Mouse (Mus musculus) right cerebral cortex, adult 2 months (tissue): ENCODE measurements around the gene Zbtb7a.
A peak's percentile ranks its signal among the peaks of the same experiment; 100 is the strongest.

Experiments
- DNase-seq, 2 experiments: peaks; one replicate each; pipeline ENCODE4 v3.0.0; 2021 to 2022; ENCODE audit warnings: low spot score in 2 of 2

Zbtb7a gene

GRCm38 (mm10) chr10:81134966-81135681 is at the start of gene Zbtb7a:
TSS of gene Zbtb7a (plus strand) at chr10:81135220.
- DNase-seq, result peak; percentile 47 to 57

DNA sequence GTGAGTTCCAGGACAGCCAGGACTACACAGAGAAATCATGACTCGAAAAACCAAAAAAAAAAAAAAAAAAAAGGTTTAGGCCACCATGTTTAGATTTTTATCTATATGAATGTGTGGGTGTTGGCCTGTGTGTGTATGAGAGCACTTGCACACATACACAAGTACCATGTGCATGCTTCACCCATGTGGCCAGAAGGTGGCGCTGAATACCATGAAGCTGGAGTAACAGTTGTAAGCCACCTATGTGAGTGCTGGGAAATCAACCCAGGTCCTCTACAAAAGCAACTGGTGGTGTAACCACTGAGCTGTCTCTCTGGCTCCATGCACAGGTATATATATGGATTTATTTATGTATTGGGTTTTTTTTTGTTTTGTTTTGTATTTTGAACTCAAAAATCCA is 48.0 kb upstream of the Zbtb7a start:
- DNase-seq, result no peak

DNA sequence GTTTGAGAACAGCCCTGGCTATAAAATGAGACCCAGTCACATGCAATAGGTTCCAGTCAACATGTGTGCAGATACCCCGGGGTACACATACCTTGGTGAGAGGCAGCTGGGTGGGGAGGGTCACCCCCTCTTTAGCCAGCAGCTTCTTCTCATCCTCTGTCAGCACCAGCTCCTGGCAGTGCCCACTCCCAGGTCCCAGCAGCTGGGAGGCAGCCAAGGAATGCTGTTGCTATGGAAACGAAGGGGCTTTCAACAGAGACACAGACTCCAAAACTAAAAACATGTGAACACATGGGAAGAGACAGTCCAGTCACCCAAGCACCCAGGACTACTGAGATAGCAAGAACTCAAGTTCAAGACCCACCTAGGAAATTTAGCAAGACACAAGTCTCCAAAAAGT is 45.8 kb upstream of the Zbtb7a start:
- DNase-seq, result no peak

- no peak for DNase-seq
These were observed 44.4 kb upstream of the Zbtb7a start for GRCm38 (mm10) chr10:81090621-81091020.

DNA sequence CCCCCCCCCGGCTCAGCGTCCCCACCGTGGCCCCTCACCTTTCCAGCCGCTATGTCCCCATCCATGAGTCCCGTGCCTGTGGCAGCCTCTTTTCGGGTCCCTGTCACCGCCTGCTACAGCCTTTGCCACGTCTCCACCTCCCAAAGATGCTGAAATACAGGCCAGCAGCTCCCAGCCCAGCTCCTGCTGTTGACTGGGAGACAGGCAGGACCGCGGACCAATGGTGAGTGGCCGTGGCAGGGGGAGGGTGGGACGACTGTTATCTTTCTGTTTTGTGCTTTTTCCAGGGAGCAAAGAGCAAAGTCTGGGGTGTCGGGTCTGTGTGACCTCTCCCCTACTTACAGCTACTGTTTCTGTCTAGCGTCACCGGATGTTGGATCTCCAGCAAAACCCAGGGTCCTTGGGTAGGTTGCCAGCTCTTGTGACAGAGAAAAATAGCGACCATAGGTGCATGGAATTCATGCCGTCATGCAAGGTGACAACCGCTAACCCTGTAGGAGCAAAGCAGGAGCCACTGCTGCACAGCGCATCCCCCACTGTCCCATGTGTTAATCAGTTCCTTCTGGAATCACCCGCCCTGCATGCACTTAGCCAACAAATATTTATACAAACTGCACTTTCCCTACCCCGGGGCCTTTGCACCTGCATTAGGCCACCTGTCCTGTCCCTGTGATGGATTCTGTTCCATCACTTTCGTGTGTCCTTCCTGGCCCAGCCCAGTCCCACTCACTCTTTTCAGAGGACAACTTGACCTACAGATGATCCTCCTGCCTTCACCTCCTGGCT is 42.4 kb upstream of the Zbtb7a start:
- no peak for DNase-seq

- DNase-seq, result no peak
These were observed 39.9 kb upstream of the Zbtb7a start for GRCm38 (mm10) chr10:81094931-81095678.

DNA sequence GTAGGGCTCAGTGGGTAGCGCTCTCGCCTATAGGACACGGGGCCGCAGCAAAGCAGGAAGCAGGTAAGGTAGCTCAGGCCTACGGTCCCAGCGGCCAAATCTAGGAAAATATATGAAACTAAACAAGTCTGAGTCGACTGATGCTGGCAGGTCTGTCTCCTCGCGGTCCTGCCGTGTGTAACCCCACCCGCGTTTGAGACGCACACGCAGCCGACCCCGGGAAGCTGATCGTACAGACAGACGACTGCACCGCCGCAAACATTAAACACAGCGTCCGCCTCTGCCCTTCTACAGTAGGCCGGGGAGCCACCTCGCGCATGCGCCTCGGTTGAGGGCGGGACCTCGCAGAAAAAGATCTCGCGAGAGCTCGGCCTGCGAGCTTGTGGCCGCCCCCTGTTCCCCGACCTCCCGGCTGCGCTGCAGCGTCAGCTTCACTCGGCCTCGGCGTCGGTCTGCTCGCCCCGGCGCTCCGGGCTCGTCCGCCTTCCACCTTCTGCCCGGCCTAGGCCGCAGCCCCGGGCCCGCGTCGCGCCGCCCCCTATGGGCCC is 29.4 kb upstream of the Zbtb7a start, which contains the start of gene Map2k2:
Gene Map2k2 (plus strand): TSS at position 351 of the 548 bp plus-strand sequence.
- DNase-seq, result peak; percentile 94 to 95

DNA sequence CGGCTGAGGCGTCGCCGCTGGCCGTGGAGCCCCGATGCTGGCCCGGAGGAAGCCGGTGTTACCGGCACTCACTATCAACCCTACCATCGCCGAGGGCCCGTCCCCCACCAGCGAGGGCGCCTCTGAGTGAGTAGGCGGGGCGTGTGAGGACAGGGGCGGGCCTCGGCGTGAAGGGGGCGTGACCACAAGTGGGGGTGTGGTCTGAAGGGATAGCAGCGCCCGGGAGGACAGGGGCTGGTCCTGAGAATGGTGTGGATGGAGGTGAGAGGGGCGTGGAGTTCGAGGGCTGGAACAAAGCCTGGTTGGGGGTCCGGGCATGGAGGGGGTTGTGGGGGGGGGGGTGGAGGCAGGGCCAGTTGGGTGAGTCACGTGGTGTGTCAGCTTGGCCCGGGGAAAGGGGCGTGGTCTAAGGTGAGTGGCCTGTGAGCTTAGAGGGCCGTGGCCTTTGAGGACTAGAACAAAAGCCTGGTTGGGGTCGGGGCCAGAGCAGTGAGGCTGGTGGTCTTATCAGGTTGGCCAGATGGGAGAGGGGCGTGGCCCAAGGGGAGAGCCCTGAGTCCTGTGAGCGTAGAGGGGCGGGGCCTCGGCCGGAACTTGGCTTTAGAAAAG is 28.8 kb upstream of the Zbtb7a start:
- peak; percentile 69 to 76 for DNase-seq

- DNase-seq, result no peak
These were observed 22.1 kb upstream of the Zbtb7a start for GRCm38 (mm10) chr10:81112946-81113345.

GRCm38 (mm10) chr10:81119625-81120024 is 15.4 kb upstream of the Zbtb7a start:
- DNase-seq, result no peak

DNA sequence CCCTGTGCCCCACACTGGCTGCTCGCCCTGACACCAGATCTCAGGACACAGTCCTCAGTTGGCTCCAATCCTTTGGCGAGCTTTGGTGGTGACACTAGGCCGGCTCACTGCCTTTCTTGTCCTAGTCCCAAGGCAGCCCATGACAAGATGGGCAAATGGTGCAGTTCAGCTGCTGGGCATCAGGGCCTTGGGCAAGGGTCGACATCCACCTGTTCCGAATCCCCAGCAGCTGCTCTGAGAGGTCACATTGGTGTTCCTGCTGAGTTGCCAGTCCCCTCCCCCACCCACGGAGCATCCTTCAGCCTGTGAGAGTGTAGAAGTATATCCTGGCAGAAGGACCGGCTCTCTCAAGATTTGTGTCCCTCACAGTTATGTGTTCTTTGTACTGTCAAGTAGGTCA is 14.4 kb upstream of the Zbtb7a start:
- no peak for DNase-seq

DNA sequence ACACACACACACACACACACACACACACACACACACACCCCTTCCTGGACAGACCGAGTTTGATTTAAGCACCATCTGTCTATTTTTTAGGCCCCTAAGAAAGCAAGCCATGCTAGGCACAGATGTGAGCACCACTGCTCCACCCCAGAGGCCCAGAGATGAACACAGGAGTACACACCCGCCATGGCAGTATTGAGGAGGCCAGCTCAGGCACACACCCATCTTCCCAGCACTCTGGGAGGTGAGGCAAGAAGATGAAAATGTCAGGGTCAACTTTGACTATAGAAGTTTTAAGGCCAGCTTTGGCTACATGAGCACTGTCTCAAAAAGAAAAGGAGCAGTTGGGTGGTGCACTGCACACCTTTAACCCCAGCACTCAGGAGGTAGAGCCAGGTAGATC is 12.1 kb upstream of the Zbtb7a start:
- DNase-seq, result no peak

- peak; percentile 47 to 50 for DNase-seq
These were observed 11.5 kb upstream of the Zbtb7a start for GRCm38 (mm10) chr10:81123500-81123899.

DNA sequence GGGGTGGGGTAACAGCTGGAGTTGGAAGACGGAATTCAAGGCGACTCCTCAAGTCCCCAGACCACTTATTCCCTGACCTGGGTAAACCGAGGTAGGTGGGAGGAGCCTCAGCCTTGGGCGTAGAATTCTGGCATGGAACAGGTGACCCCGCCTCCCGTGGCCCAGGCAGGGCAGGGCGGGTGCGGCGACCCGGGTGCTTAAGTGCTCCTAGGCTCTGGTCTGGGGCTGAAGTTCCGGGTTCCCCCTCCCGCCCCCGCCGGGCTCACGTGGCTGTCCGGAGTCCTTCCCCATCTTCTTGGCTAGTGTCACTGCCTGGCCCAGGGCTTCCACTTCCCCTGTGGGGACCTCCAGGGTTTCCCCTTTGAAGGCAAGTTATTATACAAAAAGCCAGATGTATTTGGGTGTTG is 836 bp upstream of the Zbtb7a start:
- DNase-seq, result no peak

DNA sequence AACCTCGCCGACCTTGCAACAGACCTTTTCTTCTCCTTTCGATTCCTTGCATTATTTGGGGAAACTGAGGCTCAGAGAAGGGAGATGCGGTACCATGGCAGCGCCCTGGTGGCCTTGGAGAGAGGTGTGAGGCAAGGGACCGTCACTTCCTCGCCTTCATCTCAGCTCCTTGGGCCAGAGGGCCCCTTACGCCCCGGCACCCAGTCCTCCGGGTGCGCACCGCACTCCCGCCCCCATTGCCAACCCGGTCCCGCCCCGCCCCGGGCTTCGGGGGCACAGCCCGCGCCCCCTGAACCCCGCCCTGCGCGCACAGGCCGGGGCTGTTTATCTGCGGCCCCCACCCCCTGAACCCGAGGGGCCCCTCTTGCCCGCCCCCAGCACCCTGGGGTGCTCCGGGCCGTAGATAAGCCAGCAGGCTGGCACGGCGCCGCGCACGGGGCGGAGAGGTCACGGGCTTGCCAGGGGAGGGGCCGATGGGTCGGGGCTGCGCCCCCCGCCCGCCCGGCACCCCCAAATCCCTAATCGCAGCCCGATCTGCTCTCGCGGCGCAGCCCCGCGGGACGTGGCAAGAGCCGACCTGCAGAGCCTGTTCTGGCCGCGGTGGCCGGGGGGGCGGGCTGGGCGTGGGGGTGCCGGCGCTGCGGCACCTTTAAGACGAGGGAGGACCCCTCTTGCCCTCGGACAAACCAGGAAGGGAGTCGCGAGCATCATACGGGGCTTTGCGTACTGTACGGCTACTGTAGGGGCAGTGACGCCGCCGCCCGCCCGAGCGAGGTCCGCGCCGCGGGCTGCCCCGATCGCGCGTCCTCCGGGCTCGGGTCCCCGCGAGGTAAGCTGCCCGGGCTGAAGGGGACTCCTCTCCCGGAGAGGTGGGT is 1.0 kb downstream of the Zbtb7a start:
- peak; percentile 60 to 69 for DNase-seq

DNA sequence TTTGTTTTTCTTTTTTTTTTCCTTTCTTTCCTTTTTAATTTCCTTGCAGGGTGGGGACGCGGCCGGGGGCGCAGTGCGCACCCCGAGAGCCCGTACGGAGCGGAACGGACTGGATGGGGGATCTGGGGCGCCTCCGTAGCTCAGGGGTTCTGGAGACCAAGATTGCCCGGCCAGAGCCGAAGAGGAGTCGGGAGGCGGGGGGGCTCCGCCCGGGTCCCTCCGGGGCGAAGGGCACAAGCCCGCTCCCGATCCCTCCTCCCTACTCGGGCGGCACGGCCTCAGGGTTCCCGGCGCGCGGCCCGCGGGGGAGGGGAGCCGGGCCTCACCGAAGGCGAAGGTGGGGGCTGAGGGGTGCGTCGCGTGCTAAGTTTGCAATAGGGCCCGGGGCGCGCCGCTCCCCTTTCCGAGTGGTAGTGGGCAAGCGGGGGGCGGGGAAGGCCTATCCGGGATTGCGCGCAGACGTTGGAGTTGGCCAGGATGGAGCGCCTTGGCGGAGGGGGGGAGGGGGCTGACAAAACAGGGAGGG is 1.7 kb downstream of the Zbtb7a start:
- DNase-seq, result peak; percentile 72 to 78

- peak; percentile 99 to 100 for DNase-seq
These were observed 2.5 kb downstream of the Zbtb7a start for GRCm38 (mm10) chr10:81137252-81138130.

GRCm38 (mm10) chr10:81138131-81138782 is 3.2 kb downstream of the Zbtb7a start:
- no peak for DNase-seq
